In the genomic region with DNA sequence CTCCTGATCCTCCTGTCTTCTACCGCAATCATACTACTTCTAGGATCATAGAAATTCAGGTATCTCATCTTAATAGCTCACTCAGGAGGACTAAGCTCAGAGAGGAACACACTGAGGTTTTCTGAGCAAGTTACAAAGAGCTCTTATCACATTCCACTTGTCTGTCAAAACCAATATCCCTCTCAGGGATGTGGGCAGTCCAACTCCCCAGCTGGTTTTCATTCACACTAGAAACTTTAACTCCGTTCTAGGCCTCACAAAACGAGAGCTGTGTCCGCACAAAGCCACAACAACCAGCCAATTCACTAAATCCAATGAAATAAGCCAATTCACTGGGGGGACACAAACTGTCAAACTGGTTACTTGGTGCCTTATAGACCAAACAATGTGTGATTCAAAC, we compare ENCODE assay signal across 17 mouse cellular contexts. TPM values are rescaled to one million over a fixed set of nuclear protein-coding genes. Genes with fewer than 3 reads are reported as not detected.
DNase-seq lines count a peak whose midpoint lies in the region; ATAC-seq lines count a peak whose summit lies in the region.
"Had no signal": no experiment of that assay in that cellular context is flagged by ENCODE, and none has a peak within 500 bp of the region (broad histone marks: within the 10 kb centered on the region; RNA-seq: fewer than 3 reads in every experiment).

No protein-coding gene starts in this region.

- no peak for DNase-seq in heart, embryonic 10.5 days (ENCODE audit: low spot score)
- peak; percentile 11 to 25 for DNase-seq in left cerebral cortex, postnatal 14 days (ENCODE audit: low spot score in 2 of 2)
- DNase-seq in left cerebral cortex, adult 18-20 months (ENCODE audit: low spot score in 2 of 2): no peak
- peak; percentile 42 for DNase-seq in brain, adult 2 months (ENCODE audit: low read depth, low spot score)
- peak; percentile 50 for DNase-seq in embryonic facial prominence, embryonic 14.5 days (ENCODE audit: low spot score)
- no peak for DNase-seq in urinary bladder, adult 18-20 months (ENCODE audit: low spot score in 2 of 2)
- no peak for DNase-seq in ovary, postnatal 36 days (ENCODE audit: low spot score)
- DNase-seq: cerebellum, adult 11 months; cerebellum, postnatal 14 days; kidney, adult 2 months; kidney, postnatal 14 days; lung, postnatal 10 days had no signal

- peaks cover 24% of the 10 kb centered on the region for H3K36me3 ChIP-seq in heart, embryonic 14.5 days (ENCODE audit: control insufficient read depth, insufficient read depth, low read length)
- H3K36me3 ChIP-seq in heart, embryonic 10.5 days: peaks cover 25% of the 10 kb centered on the region
- H3K36me3 ChIP-seq in embryonic facial prominence, embryonic 14.5 days (ENCODE audit: control insufficient read depth, insufficient read depth, low read length): peaks cover 40% of the 10 kb centered on the region

- no peak for ATAC-seq in heart, embryonic 14.5 days (ENCODE audit: insufficient number of reproducible peaks, insufficient read depth, low FRiP score, low read depth)
- ATAC-seq in embryonic facial prominence, embryonic 14.5 days (ENCODE audit: low read depth): no peak
- ATAC-seq: forebrain, embryonic 13.5 days had no signal

- no peaks in the 10 kb centered on the region for H3K27me3 ChIP-seq in heart, embryonic 14.5 days (ENCODE audit: control insufficient read depth, insufficient read depth, low read length)
- H3K27me3 ChIP-seq in heart, embryonic 10.5 days (ENCODE audit: insufficient read depth, poor library complexity, severe bottlenecking): no peaks in the 10 kb centered on the region
- H3K27me3 ChIP-seq in embryonic facial prominence, embryonic 14.5 days (replicated peaks; ENCODE audit: control insufficient read depth, insufficient read depth, low read length): no peaks in the 10 kb centered on the region
- H3K27me3 ChIP-seq: forebrain, embryonic 13.5 days; limb, embryonic 15.5 days; neural tube, embryonic 12.5 days had no signal

- peak overlapping the region; percentile 12; a peak in 1 of 4 replicates for H3K27ac ChIP-seq in heart, embryonic 14.5 days (replicated peaks in 1 of 2; ENCODE audit: control insufficient read depth in 1 of 2, insufficient read depth in 1 of 2, low read depth in 2 of 2, low read length in 2 of 2)
- H3K27ac ChIP-seq in heart, embryonic 10.5 days: no peak overlapping the region
- no peak overlapping the region for H3K27ac ChIP-seq in embryonic facial prominence, embryonic 14.5 days (replicated peaks; ENCODE audit: low read depth, low read length)
- H3K27ac ChIP-seq: limb, embryonic 15.5 days; neural tube, embryonic 12.5 days; stomach, postnatal 0 days had no signal

- no peak overlapping the region for H3K4me3 ChIP-seq in heart, embryonic 14.5 days (ENCODE audit: control insufficient read depth in 1 of 2, insufficient read depth in 1 of 2, low read depth in 1 of 2, low read length in 2 of 2)
- H3K4me3 ChIP-seq in heart, embryonic 10.5 days: no peak overlapping the region
- H3K4me3 ChIP-seq in embryonic facial prominence, embryonic 14.5 days (ENCODE audit: low read depth, low read length): no peak overlapping the region
- H3K4me3 ChIP-seq: forebrain, embryonic 13.5 days; limb, embryonic 15.5 days; neural tube, embryonic 12.5 days had no signal

- intact Hi-C loops in left cerebral cortex, postnatal 14 days (cut with DNase I): loop anchor here (5.0 kb wide), 1 partner anchor 55 kb away; a partner anchor contains a TSS

- no peaks in the 10 kb centered on the region for H3K9me3 ChIP-seq in heart, embryonic 14.5 days (ENCODE audit: control insufficient read depth, low read length)
- H3K9me3 ChIP-seq in heart, embryonic 10.5 days: no peaks in the 10 kb centered on the region
- H3K9me3 ChIP-seq in embryonic facial prominence, embryonic 14.5 days (ENCODE audit: control insufficient read depth, low read length): no peaks in the 10 kb centered on the region
- H3K9me3 ChIP-seq: forebrain, embryonic 13.5 days; limb, embryonic 15.5 days; neural tube, embryonic 12.5 days had no signal

- H3K4me1 ChIP-seq in heart, embryonic 14.5 days (ENCODE audit: control insufficient read depth in 2 of 2, insufficient read depth in 2 of 2, low read length in 2 of 2): peaks cover 17 to 50% of the 10 kb centered on the region in 2 experiments
- peaks cover 33% of the 10 kb centered on the region for H3K4me1 ChIP-seq in heart, embryonic 10.5 days
- H3K4me1 ChIP-seq in embryonic facial prominence, embryonic 14.5 days (ENCODE audit: control insufficient read depth, insufficient read depth, low read length): peaks cover 19% of the 10 kb centered on the region; the same call in 1 of the 2 replicates

- 29% methylated on average over 4 of the region's 4 CpGs for WGBS in heart, embryonic 14.5 days
- 46% methylated on average over 4 of the region's 4 CpGs for WGBS in heart, embryonic 10.5 days
- WGBS in embryonic facial prominence, embryonic 14.5 days: 38% methylated on average over 4 of the region's 4 CpGs

- H3K4me2 ChIP-seq in heart, embryonic 14.5 days (ENCODE audit: low read length): no peak overlapping the region
- H3K4me2 ChIP-seq in embryonic facial prominence, embryonic 14.5 days (ENCODE audit: low read depth, low read length): no peak overlapping the region
- H3K4me2 ChIP-seq: forebrain, embryonic 13.5 days; limb, embryonic 15.5 days; neural tube, embryonic 12.5 days had no signal

- no peak overlapping the region for H3K9ac ChIP-seq in heart, embryonic 14.5 days (ENCODE audit: low read length)
- no peak overlapping the region for H3K9ac ChIP-seq in embryonic facial prominence, embryonic 14.5 days (ENCODE audit: low read depth, low read length)
- H3K9ac ChIP-seq: forebrain, embryonic 13.5 days; limb, embryonic 15.5 days; neural tube, embryonic 12.5 days had no signal

RNA-seq across cellular contexts. Expression of a gene that starts 57.5 kb away (rescaled TPM):
- 16.7 and 18.0 TPM in 2 replicates for polyA plus RNA-seq in heart, embryonic 14.5 days (2014; fragmentation: Nextera tagmentation; extraction: Ambion mirVana)
- 18.3 and 20.0 TPM in 2 replicates for polyA plus RNA-seq in heart, embryonic 10.5 days (2016; fragmentation: Nextera tagmentation; extraction: Ambion mirVana)
- 100 to 1,000 TPM; 138 to 148 TPM for total RNA-seq in left cerebral cortex, postnatal 14 days (2021)
- 100 to 1,000 TPM; 129 to 133 TPM for total RNA-seq in left cerebral cortex, adult 18-20 months (2021)
- polyA plus RNA-seq in embryonic facial prominence, embryonic 14.5 days (2014; fragmentation: Nextera tagmentation; extraction: Ambion mirVana): 22.0 and 23.0 TPM in 2 replicates

Comparison
In these comparisons a context has a peak if more than half of its experiments do, and no peak if none do; other contexts are left out.
1. H3K27ac ChIP-seq: peak in heart, embryonic 14.5 days (2 of 2); none in heart, embryonic 10.5 days (single experiment) and embryonic facial prominence, embryonic 14.5 days (single experiment).
2. DNase-seq: peak in left cerebral cortex, postnatal 14 days (2 of 2), brain, adult 2 months (single experiment) and embryonic facial prominence, embryonic 14.5 days (single experiment); none in heart, embryonic 10.5 days (single experiment), left cerebral cortex, adult 18-20 months (0 of 2), urinary bladder, adult 18-20 months (0 of 2) and ovary, postnatal 36 days (single experiment).